Mouse (Mus musculus): ENCODE data around the gene Polg2. TPM values are rescaled to one million over a fixed set of nuclear protein-coding genes. Genes with fewer than 3 reads are reported as not detected.

The Polg2 gene
- polyA plus RNA-seq, 1 experiment from 2014 or later: 9.4 TPM

DNA sequence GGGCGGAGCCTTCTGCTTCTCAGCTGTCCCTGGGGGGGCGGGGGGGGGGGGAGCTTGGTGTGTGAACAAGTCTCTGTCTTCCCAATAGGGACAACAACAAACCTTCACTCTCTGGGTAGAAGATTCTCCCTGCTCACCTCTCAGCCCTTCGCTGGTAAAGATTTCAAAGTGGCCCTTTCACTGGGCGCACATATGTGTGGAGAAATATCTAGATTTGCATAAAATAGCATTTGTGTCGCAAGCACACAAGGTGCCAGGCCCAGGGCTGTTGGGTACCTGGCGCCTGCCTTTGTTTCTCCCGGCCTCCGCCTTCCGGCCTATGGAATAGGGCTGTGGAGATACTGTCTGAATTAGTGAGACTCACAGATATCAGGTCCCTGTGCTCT, 16.5 kb downstream of the Polg2 start:
- DNase-seq (no peak), ATAC-seq (ENCODE audit: low FRiP score, low TSS enrichment) (no peak)
- WGBS: 80% methylated on average over 9 of the region's 9 CpGs
- Histone ChIP-seq H3K27ac (replicated peaks; ENCODE audit: low read depth, low read length) (peak overlapping the region; percentile 37; the same call in 1 of the 2 replicates), H3K4me2 (ENCODE audit: low read length) (no peak overlapping the region), H3K4me1 (ENCODE audit: control insufficient read depth, insufficient read depth, low read length) (no peaks in the 10 kb centered on the region), H3K27me3 (ENCODE audit: control insufficient read depth, insufficient read depth, low read length) (no peaks in the 10 kb centered on the region), H3K4me3 (replicated peaks; ENCODE audit: low read depth, low read length) (no peak overlapping the region), H3K36me3 (ENCODE audit: control insufficient read depth, insufficient read depth, low read length) (peaks cover 22% of the 10 kb centered on the region), H3K9ac (replicated peaks; ENCODE audit: low read length) (no peak overlapping the region), H3K9me3 (ENCODE audit: control insufficient read depth, low read length) (no peaks in the 10 kb centered on the region)

GRCm38 (mm10) chr11:106762139-106762799, 17.1 kb downstream of the Polg2 start:
- 41% methylated on average over 5 of the region's 5 CpGs for WGBS
- Histone ChIP-seq H3K9me3 (ENCODE audit: control insufficient read depth, low read length) (no peaks in the 10 kb centered on the region), H3K4me2 (ENCODE audit: low read length) (no peak overlapping the region), H3K9ac (replicated peaks; ENCODE audit: low read length) (no peak overlapping the region), H3K36me3 (ENCODE audit: control insufficient read depth, insufficient read depth, low read length) (peaks cover 17% of the 10 kb centered on the region; the same call in 1 of the 2 replicates), H3K4me1 (ENCODE audit: control insufficient read depth, insufficient read depth, low read length) (no peaks in the 10 kb centered on the region), H3K27ac (replicated peaks; ENCODE audit: low read depth, low read length) (peak overlapping the region; percentile 37; the same call in 1 of the 2 replicates), H3K4me3 (replicated peaks; ENCODE audit: low read depth, low read length) (no peak overlapping the region), H3K27me3 (ENCODE audit: control insufficient read depth, insufficient read depth, low read length) (no peaks in the 10 kb centered on the region)
- no peak for ATAC-seq (ENCODE audit: low FRiP score, low TSS enrichment)
- DNase-seq: no peak

DNA sequence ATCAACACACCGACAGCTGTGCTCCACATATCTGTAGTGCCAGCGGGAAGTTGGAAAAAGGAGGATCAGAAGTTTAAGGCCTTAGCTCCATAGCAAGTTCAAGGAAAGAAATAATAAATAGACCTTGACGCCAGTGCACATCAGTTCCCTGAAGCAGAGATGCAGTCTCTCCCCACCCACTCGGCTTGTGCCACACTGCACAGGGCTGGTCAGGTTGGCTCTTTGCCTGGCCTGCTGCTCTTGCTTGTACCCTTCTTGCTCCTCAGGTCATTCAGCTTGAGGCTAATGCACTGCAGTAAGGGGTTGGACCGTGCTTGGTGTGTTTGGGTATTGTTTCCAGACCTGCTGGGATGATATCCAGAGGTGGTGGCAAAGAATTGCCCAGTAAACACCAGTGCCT, 18.8 kb downstream of the Polg2 start:
- ATAC-seq (ENCODE audit: low FRiP score, low TSS enrichment): no peak
- Histone ChIP-seq H3K4me2 (ENCODE audit: low read length) (no peak overlapping the region), H3K9me3 (ENCODE audit: control insufficient read depth, low read length) (no peaks in the 10 kb centered on the region), H3K9ac (replicated peaks; ENCODE audit: low read length) (no peak overlapping the region), H3K4me3 (replicated peaks; ENCODE audit: low read depth, low read length) (no peak overlapping the region), H3K36me3 (ENCODE audit: control insufficient read depth, insufficient read depth, low read length) (0 out of 2 replicates have a peak, but pooled peaks cover 3% of the 10 kb centered on the region), H3K4me1 (ENCODE audit: control insufficient read depth, insufficient read depth, low read length) (no peaks in the 10 kb centered on the region), H3K27ac (replicated peaks; ENCODE audit: low read depth, low read length) (no peak overlapping the region), H3K27me3 (ENCODE audit: control insufficient read depth, insufficient read depth, low read length) (no peaks in the 10 kb centered on the region)
- DNase-seq: no peak
- 94% methylated on average over 5 of the region's 5 CpGs for WGBS

GRCm38 (mm10) chr11:106759028-106759427, 20.3 kb downstream of the Polg2 start:
- DNase-seq: no peak
- Histone ChIP-seq H3K4me3 (replicated peaks; ENCODE audit: low read depth, low read length) (no peak overlapping the region), H3K27me3 (ENCODE audit: control insufficient read depth, insufficient read depth, low read length) (no peaks in the 10 kb centered on the region), H3K4me1 (ENCODE audit: control insufficient read depth, insufficient read depth, low read length) (no peaks in the 10 kb centered on the region), H3K9me3 (ENCODE audit: control insufficient read depth, low read length) (no peaks in the 10 kb centered on the region), H3K9ac (replicated peaks; ENCODE audit: low read length) (no peak overlapping the region), H3K4me2 (ENCODE audit: low read length) (no peak overlapping the region), H3K36me3 (ENCODE audit: control insufficient read depth, insufficient read depth, low read length) (no peaks in the 10 kb centered on the region), H3K27ac (replicated peaks; ENCODE audit: low read depth, low read length) (no peak overlapping the region)
- 94% methylated on average over 3 of the region's 3 CpGs for WGBS
- no peak for ATAC-seq (ENCODE audit: low FRiP score, low TSS enrichment)

DNA sequence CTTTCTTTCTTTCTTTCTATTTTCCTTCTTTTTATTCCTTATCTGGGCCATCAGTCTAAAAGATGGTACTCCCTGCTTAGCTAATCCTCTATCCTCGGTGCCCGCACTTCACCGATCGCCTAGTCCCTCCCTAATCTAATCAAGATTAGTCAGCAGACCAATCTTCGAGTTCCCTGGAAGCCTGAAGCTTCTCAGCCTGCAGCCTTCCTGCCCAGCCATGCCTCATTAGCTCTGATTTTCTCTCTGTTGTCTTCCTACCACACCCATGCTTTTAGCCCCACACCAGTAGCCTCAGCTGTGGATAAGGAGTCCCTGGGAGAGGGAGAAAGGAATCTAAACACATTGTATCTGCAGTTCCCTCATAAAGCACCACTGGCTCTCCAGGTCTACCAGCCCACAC, 23.8 kb downstream of the Polg2 start:
- no peaks in the 10 kb centered on the region for H3K9me3 ChIP-seq (ENCODE audit: control insufficient read depth, low read length)
- H3K27ac ChIP-seq (replicated peaks; ENCODE audit: low read depth, low read length): no peak overlapping the region
- H3K27me3 ChIP-seq (ENCODE audit: control insufficient read depth, insufficient read depth, low read length): no peaks in the 10 kb centered on the region
- no peak overlapping the region for H3K4me3 ChIP-seq (replicated peaks; ENCODE audit: low read depth, low read length)
- no peak for ATAC-seq (ENCODE audit: low FRiP score, low TSS enrichment)
- no peak overlapping the region for H3K4me2 ChIP-seq (ENCODE audit: low read length)
- H3K4me1 ChIP-seq (ENCODE audit: control insufficient read depth, insufficient read depth, low read length): no peaks in the 10 kb centered on the region
- no peaks in the 10 kb centered on the region for H3K36me3 ChIP-seq (ENCODE audit: control insufficient read depth, insufficient read depth, low read length)
- 20% methylated on average over 5 of the region's 5 CpGs for WGBS
- no peak overlapping the region for H3K9ac ChIP-seq (replicated peaks; ENCODE audit: low read length)
- no peak for DNase-seq

DNA sequence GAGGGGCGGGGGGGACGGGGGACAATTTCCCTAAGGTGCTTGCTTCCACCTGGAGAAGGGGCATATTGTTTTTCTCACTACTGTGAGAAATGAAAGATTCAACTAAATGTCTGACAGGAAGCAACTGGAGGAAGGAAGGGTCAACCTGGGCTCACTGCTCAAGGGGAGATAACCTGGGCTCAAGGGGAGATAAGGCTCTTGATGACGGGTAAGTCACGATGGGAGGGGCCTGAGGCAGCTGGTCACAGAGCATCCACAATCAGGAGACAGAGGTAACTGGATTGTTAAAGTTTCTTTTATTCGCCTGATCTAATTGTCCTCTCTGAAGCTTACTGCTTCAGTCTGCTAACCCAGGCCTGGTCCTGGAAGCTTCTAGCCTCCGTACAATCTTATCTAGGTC, 26.0 kb downstream of the Polg2 start:
- DNase-seq: no peak
- no peak for ATAC-seq (ENCODE audit: low FRiP score, low TSS enrichment)

GRCm38 (mm10) chr11:106752103-106752502, 27.2 kb downstream of the Polg2 start:
- WGBS: 91% methylated on average over 7 of the region's 7 CpGs
- no peak overlapping the region for H3K27ac ChIP-seq (replicated peaks; ENCODE audit: low read depth, low read length)
- H3K9ac ChIP-seq (replicated peaks; ENCODE audit: low read length): no peak overlapping the region
- H3K9me3 ChIP-seq (ENCODE audit: control insufficient read depth, low read length): 0 out of 2 replicates have a peak, but pooled peaks cover 4% of the 10 kb centered on the region
- no peak overlapping the region for H3K4me2 ChIP-seq (ENCODE audit: low read length)
- no peaks in the 10 kb centered on the region for H3K27me3 ChIP-seq (ENCODE audit: control insufficient read depth, insufficient read depth, low read length)
- H3K4me1 ChIP-seq (ENCODE audit: control insufficient read depth, insufficient read depth, low read length): no peaks in the 10 kb centered on the region
- H3K4me3 ChIP-seq (replicated peaks; ENCODE audit: low read depth, low read length): no peak overlapping the region
- H3K36me3 ChIP-seq (ENCODE audit: control insufficient read depth, insufficient read depth, low read length): no peaks in the 10 kb centered on the region
- DNase-seq (no peak), ATAC-seq (ENCODE audit: low FRiP score, low TSS enrichment) (no peak)

More for the DNA sequence above, 26.0 kb downstream of the Polg2 start:
- Histone ChIP-seq H3K36me3 (ENCODE audit: control insufficient read depth, insufficient read depth, low read length) (no peaks in the 10 kb centered on the region), H3K9ac (replicated peaks; ENCODE audit: low read length) (no peak overlapping the region), H3K9me3 (ENCODE audit: control insufficient read depth, low read length) (no peaks in the 10 kb centered on the region), H3K27me3 (ENCODE audit: control insufficient read depth, insufficient read depth, low read length) (no peaks in the 10 kb centered on the region), H3K4me2 (ENCODE audit: low read length) (no peak overlapping the region), H3K27ac (replicated peaks; ENCODE audit: low read depth, low read length) (no peak overlapping the region), H3K4me1 (ENCODE audit: control insufficient read depth, insufficient read depth, low read length) (no peaks in the 10 kb centered on the region), H3K4me3 (replicated peaks; ENCODE audit: low read depth, low read length) (no peak overlapping the region)
- 86% methylated on average over 6 of the region's 6 CpGs for WGBS

- H3K4me3 ChIP-seq (replicated peaks; ENCODE audit: low read depth, low read length): no peak within 1 kb of the TSS
- DNase-seq (no peak), ATAC-seq (ENCODE audit: low FRiP score, low TSS enrichment) (no peak)
- H3K27ac ChIP-seq (replicated peaks; ENCODE audit: low read depth, low read length): no peak within 1 kb of the TSS
- 91% methylated on average over 17 of the region's 17 CpGs for WGBS
- no peak within 1 kb of the TSS for H3K9ac ChIP-seq (replicated peaks; ENCODE audit: low read length)
- no peaks in the 10 kb centered on the region for H3K36me3 ChIP-seq (ENCODE audit: control insufficient read depth, insufficient read depth, low read length)
- 0 out of 2 replicates have a peak, but pooled peaks cover 4% of the 10 kb centered on the region for H3K9me3 ChIP-seq (ENCODE audit: control insufficient read depth, low read length)
- H3K4me2 ChIP-seq (ENCODE audit: low read length): no peak within 1 kb of the TSS
- H3K27me3 ChIP-seq (ENCODE audit: control insufficient read depth, insufficient read depth, low read length): no peaks in the 10 kb centered on the region
- no peaks in the 10 kb centered on the region for H3K4me1 ChIP-seq (ENCODE audit: control insufficient read depth, insufficient read depth, low read length)
Measured at GRCm38 (mm10) chr11:106751039-106752018, 28.0 kb downstream of the Polg2 start, which contains the start of gene Milr1. Gene Milr1, plus strand, starts transcription at chr11:106751226.
